Mouse (Mus musculus): ENCODE results near the gene Btbd19. TPM values are rescaled to one million over a fixed set of nuclear protein-coding genes. Genes with fewer than 3 reads are reported as not detected.

Gene Btbd19
- total RNA-seq, 2 experiments from 2014 or later, result 1.5 to 2.3 TPM

GRCm38 (mm10) chr4:117115592-117115991, 9.9 kb downstream of the Btbd19 start:
- DNase-seq (ENCODE audit: low spot score), result no peak

GRCm38 (mm10) chr4:117113237-117113636, 12.3 kb downstream of the Btbd19 start:
- no peak for DNase-seq (ENCODE audit: low spot score)

DNA sequence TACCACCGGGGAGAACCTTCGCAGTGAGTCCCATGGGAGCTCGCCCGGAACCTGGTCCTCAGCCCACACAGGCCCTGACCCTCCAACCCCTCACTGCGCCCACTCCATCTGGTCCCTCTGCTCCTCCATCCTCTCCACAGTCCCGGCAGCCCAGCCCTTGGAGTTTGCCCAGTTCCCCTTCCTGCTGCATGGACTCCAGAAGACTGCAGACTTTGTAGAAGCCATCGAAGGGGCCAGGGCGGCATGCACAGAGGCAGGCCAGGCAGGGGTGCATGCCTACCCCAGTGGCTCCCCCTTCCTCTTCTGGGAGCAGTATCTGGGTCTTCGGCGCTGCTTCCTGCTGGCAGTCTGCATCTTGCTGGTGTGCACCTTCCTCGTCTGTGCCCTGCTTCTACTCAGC, 14.5 kb downstream of the Btbd19 start:
- DNase-seq (ENCODE audit: low spot score), result no peak

GRCm38 (mm10) chr4:117110249-117110648, 15.3 kb downstream of the Btbd19 start:
- no peak for DNase-seq (ENCODE audit: low spot score)

- no peak for DNase-seq (ENCODE audit: low spot score)
These were observed 16.2 kb downstream of the Btbd19 start for GRCm38 (mm10) chr4:117109330-117109729.

GRCm38 (mm10) chr4:117108524-117108849, 17.0 kb downstream of the Btbd19 start:
- DNase-seq (ENCODE audit: low spot score), result no peak

DNA sequence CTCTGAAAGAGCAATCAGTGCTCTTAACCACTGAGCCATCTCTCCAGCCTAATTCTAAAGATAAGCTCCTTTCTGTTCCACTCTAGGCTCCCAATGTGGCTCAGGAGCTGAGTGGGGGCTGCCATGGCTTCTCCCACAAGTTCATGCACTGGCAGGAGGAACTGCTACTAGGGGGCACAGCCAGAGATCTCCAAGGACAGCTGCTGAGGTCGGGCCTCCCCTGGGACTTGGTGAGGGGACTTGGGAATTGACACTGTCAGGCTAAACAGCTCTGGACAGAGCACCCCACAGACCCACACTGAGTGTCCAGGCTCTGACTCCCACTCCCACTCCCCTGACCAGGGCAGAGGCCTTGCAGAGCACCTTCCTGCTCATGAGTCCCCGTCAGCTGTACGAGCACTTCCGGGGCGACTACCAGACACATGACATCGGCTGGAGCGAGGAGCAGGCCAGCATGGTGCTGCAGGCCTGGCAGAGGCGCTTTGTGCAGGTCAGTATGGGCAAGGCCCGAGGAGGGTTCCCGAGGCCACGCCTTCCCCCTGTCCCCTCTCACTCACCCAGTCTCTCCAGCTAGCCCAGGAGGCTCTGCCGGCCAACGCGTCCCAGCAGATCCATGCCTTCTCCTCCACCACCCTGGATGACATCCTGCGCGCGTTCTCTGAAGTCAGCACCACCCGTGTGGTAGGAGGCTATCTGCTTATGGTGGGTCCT, 17.6 kb downstream of the Btbd19 start:
- DNase-seq (ENCODE audit: low spot score), result no peak

DNA sequence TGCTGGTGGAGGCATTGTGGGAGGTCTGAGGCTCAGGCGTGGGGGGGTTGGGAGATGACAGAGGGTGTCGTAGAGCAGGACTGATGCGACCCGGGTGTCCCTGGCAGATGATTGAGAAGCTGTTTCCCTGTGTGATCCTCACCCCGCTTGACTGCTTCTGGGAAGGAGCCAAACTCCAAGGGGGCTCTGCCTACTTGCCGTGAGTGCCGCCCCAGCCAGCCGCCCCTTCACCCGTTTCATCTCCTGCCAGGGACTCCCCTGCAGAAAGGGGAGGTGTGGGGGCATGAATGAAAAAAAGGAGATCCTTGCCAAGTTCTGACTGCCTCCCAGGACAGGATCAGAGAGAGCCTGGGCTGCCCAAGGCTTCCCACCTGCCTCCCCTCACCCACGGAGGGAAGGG, 20.4 kb downstream of the Btbd19 start:
- no peak for DNase-seq (ENCODE audit: low spot score)

- DNase-seq (ENCODE audit: low spot score), result no peak
These were observed 20.9 kb downstream of the Btbd19 start for GRCm38 (mm10) chr4:117104672-117105071.

GRCm38 (mm10) chr4:117101218-117101617, 24.3 kb downstream of the Btbd19 start:
- no peak for DNase-seq (ENCODE audit: low spot score)

GRCm38 (mm10) chr4:117100036-117100435, 25.5 kb downstream of the Btbd19 start:
- no peak for DNase-seq (ENCODE audit: low spot score)

DNA sequence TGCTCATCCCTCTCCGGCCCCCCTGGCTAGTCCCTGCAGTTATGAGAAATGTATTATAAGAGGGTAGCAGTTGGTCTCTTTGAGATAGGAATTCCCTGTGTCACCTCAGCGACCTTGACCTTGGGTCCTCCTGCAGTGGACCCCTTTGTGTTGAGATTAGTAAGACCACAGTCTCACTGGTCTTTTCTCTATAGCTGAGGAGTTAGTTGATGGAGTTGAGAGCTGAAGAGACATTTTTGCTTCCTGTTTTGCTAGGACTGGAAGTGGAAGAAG, 26.8 kb downstream of the Btbd19 start:
- DNase-seq (ENCODE audit: low spot score), result no peak

DNA sequence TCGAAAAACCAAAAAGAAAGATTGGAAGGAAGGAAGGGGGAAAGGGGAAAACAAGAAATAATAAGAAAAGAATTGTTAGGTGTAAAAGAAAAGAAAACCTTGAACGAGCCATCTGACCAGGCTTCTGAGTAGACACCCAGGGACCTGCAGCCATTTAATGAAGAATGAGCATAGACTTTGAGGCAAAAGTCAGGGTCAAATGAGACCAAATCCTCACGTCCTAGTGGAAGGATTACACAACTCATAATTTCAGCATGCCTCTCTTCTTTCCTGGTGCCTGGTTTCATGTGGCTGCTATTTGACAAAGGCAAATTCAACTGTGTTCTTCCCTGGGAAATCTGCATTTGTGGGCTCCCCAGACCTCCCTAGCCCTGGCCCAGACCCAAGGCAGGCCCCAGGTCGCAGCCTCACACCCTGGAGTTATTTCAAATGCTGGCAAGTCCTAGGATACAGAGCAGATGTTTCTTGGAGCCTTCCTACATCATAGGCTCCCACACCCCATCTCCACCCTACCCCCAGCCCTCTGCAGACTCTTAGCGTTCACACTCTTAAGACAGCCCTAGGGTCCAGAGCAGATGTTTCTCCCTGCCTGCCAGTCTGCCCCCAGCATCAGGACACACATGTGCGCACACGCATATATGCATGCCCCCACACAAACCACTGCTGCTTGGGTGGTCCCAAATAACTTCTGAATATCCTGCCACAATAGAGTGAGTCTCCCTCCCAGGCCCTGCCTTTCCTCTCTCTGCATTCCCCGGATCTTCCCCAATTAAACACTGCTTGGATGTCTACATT, 27.4 kb downstream of the Btbd19 start:
- no peak for DNase-seq (ENCODE audit: low spot score)

DNA sequence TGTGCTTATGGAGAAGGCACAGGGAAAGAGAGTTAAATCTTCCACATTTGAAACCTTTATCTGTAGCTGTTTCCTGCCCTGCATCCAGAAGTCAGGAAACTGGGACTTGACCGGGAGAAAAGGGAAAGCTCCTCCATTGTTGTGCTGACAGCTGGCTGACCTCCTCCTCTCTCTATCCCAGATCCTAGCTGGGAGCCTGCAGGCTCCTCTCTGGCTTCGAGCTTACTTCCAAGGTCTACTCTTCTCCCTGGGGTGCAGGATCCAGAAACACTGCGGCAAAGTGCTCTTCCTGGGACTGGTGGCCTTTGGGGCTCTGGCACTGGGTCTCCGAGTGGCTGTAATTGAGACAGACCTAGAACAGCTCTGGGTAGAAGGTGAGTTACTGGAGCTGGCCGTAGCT, 28.9 kb downstream of the Btbd19 start:
- no peak for DNase-seq (ENCODE audit: low spot score)

DNA sequence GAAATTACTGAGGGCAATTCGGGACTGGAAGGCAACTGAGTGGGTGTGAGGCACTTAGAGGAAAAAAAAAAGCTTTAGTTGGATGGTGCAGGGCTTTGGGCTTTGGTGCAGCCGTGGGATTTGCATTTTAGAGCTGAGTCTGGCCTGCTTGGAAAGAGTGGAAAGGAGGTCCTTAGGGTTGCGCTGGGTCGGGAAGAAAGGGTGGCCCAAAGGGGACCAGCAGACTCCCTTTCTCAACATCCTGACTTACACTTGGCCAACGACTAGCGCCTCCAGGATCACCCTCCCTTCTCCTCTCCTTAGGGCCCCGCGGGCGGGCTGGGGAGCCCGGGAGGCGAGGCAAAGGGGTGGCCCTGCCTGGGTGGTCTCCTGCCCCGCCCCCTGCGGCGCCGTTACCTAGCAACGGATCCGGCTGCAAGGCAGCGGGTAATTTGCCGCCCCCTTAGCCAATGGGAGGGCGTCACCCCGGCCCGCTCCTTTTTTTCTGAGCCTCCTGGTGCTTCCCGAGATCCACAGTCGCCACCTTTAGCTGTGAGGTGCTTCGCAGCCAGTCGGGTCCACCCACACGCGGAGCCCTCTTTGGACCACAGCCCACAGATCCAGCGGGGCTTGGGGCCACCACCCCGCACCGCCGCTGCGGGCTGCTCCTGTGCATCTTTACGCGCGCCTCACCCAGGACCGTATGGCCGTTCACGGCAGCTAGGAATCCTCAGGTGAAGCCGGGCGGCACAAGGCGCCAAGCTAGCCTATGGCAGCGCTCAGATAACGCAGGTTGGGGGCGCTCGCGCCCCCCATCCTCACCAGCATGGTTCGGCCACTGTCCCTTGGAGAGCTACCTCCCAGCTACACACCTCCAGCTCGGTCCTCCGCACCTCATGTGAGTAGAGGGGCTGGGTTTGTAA, 29.7 kb downstream of the Btbd19 start, which contains the start of gene Ptch2:
TSS of gene Ptch2 (plus strand) at position 525 of the 902 bp plus-strand sequence.
- peak; percentile 43 for DNase-seq (ENCODE audit: low spot score)

DNA sequence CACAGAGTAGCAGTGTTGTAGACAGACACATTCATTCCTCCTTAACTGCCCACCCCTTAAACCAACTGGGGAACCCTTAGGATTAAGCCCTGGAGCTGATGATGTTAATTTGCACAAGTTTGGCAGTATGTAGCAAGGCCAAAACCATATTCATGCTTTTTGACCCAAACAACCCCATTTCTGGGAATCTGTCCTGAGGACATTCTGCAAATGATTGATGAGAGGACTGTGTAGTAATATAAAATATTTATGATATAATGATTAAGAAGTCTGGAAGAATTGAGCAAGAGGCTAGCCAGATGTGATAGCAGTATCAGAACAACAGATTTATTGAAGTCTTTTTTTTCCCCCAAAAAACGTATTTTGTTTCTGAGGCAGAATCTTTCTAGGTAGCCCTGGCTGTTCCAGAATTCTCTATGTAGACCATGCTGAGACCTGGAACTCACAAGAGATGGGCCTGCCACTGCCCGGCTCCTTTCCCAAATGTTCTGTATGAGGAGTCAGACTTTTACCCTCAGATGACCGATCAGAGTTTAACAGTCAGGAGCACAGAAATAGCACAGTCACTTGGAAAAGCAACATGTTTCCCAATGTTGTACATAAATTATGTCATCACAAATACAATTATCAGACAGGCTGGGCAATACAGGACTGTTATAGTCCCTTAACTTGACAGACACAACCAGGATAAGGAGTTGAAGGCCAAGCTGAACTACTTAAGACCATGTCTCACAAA, 30.7 kb downstream of the Btbd19 start:
- no peak for DNase-seq (ENCODE audit: low spot score)

DNA sequence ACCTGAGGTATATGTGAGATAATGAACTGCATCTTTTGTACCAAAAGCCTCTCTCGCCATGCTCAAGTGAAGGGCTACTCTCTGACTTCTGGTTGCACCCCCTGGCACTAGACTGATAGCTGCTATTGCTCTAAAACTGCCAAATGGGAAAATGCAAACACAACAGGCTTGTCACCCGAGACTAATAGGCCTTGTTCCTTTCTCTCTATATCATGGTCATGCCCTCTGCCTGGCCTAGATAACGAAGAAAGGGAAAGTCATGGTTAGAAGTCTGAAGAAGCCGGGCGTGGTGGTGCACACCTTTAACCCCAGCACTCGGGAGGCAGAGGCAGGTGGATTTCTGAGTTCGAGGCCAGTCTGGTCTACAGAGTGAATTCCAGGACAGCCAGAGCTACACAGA, 34.9 kb downstream of the Btbd19 start:
- DNase-seq (ENCODE audit: low spot score), result no peak

- no peak for DNase-seq (ENCODE audit: low spot score)
These were observed 37.4 kb downstream of the Btbd19 start for GRCm38 (mm10) chr4:117087948-117088640.

- no peak for DNase-seq (ENCODE audit: low spot score)
These were observed 54.3 kb downstream of the Btbd19 start for GRCm38 (mm10) chr4:117071183-117071582.

DNA sequence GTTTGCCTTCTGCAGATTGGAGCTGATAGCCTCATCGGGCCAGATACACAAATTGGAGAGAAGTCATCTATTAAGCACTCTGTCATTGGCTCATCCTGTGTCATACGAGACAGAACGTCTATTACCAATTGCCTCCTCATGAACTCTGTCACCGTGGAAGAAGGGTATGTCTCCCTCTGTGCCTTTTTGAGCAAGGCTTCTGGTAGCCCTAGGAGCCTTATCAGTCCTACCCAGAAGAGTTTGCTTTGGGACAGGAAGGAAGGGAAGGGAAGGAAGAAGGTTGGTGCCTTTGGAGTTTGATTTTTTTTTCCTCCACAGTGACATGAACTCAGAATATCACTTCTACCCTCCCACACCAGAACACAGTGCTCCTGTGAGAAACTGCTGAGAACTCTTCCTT, 54.9 kb downstream of the Btbd19 start:
- DNase-seq (ENCODE audit: low spot score), result no peak

DNA sequence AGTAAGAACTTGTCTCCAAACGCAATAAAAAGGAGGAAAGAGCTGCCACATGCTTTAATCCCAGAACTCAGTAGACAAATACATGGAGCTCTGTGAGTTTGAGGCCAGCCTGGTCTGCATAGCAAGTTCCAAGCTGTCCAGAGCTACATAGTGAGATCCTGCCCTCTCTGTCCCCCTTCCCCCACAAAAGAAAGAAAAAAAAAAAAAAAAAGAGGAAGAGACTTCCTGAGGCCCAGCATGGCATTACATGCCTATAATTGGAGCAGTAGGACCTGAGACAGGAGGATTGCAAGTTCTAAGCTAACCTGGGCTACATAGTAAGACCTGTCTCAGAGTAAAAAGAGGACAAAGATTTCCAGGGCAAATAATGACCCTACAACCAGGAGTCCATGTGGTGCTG, 55.9 kb downstream of the Btbd19 start:
- no peak for DNase-seq (ENCODE audit: low spot score)
